Mouse (Mus musculus): ENCODE data around the gene Fgfr3. TPM values are rescaled to one million over a fixed set of nuclear protein-coding genes. Genes with fewer than 3 reads are reported as not detected.

Fgfr3 gene
- polyA plus RNA-seq (2015; fragmentation: Nextera tagmentation; extraction: Ambion mirVana): 64.4 and 67.2 TPM in 2 replicates

DNA sequence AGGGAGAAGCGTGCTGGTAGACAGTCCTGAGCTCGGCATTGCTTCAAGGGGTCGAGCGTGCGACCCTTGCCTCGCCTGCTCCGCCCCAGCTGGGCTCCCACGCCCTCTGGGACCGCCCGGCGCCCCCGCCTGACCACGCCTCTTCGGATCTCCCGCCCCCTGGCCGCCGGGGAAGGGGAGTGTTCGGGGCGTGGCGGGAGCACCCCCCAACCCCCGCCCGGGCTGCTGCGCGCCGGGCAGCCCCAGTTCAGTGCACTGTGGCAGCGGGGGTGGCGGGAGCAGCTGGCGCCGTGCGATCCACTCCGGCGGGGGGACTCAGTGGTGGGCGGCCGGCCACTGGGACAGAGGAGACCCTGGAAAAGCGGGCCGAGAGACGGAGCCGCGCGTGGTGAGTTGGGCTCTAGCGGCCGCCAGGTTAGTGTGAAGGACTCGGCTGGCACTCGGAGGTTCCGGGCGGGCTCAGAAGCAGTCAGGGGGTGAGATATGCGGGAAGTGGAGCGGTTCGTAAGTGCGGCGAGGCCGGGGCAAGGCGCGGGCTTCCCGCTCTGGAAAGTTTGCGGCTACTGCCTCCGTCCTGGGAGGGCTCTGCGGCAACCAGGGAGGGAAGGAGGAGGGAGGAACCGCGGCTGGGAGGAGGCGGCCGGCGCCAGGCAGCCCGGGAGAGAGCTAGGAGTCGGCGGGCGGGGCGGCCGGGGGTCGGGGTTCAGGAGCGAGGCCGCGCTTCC lies at the start of gene Fgfr3:
TSS of gene Fgfr3 (plus strand) at position 134 of the 725 bp plus-strand sequence.
- H3K9me3 ChIP-seq (ENCODE audit: control insufficient read depth, low read length): no peaks in the 10 kb centered on the region
- 0 out of 2 replicates have a peak, but pooled peaks cover 2% of the 10 kb centered on the region for H3K36me3 ChIP-seq (ENCODE audit: control insufficient read depth, insufficient read depth, low read length)
- ATAC-seq (ENCODE audit: low read depth): peak; percentile 92
- under 1% methylated on average over 56 of the region's 73 CpGs for WGBS
- H3K27me3 ChIP-seq (ENCODE audit: control insufficient read depth, insufficient read depth, low read depth, low read length): no peaks in the 10 kb centered on the region; the same call in 1 of the 2 replicates
- H3K4me2 ChIP-seq (ENCODE audit: low read depth, low read length): peak within 1 kb of the TSS; percentile 77
- H3K27ac ChIP-seq (ENCODE audit: low read length): peak within 1 kb of the TSS; percentile 86
- peak within 1 kb of the TSS; percentile 93 for H3K9ac ChIP-seq (ENCODE audit: low read length)
- peaks cover 36% of the 10 kb centered on the region for H3K4me1 ChIP-seq (replicated peaks; ENCODE audit: control insufficient read depth, insufficient read depth, low read length)
- H3K4me3 ChIP-seq (ENCODE audit: low read length): peak within 1 kb of the TSS; percentile 84

DNA sequence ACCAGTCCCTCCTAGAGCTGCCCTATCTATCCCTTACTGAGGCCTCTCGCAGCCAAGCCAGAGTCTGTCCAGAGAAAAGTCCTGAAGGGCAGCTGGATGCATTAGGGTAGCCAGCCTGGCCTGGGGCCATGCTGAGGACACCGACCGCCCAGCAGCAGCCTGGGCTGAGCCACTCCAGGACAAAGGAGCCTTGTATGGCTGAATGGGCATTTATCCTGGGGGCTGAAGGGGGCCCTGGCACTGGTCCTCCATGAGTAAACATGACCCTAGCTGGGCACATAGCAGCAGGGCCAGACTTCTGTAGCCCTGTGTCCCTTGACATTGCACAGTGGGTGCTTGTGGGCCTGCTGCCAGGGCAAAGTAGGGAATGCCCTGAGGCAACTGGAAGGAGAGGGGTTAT lies 47.0 kb upstream of the Fgfr3 start:
- Histone ChIP-seq H3K9ac (ENCODE audit: low read length) (peak overlapping the region; percentile 20; the same call in 1 of the 2 replicates), H3K27ac (ENCODE audit: low read length) (peak overlapping the region; percentile 13; the same call in 1 of the 2 replicates), H3K27me3 (ENCODE audit: control insufficient read depth, insufficient read depth, low read depth, low read length) (no peaks in the 10 kb centered on the region), H3K9me3 (ENCODE audit: control insufficient read depth, low read length) (no peaks in the 10 kb centered on the region), H3K4me1 (replicated peaks; ENCODE audit: control insufficient read depth, insufficient read depth, low read length) (peaks cover 10% of the 10 kb centered on the region), H3K36me3 (ENCODE audit: control insufficient read depth, insufficient read depth, low read length) (peaks cover 9% of the 10 kb centered on the region), H3K4me2 (ENCODE audit: low read depth, low read length) (no peak overlapping the region), H3K4me3 (ENCODE audit: low read length) (no peak overlapping the region)
- 69% methylated on average over 3 of the region's 3 CpGs for WGBS
- peak; percentile 21 for ATAC-seq (ENCODE audit: low read depth)

GRCm38 (mm10) chr5:33675964-33676363 lies 45.5 kb upstream of the Fgfr3 start:
- Histone ChIP-seq H3K4me1 (replicated peaks; ENCODE audit: control insufficient read depth, insufficient read depth, low read length) (peaks cover 10% of the 10 kb centered on the region), H3K27me3 (ENCODE audit: control insufficient read depth, insufficient read depth, low read depth, low read length) (no peaks in the 10 kb centered on the region), H3K4me2 (ENCODE audit: low read depth, low read length) (no peak overlapping the region), H3K4me3 (ENCODE audit: low read length) (no peak overlapping the region), H3K36me3 (ENCODE audit: control insufficient read depth, insufficient read depth, low read length) (peaks cover 6% of the 10 kb centered on the region; the same call in 1 of the 2 replicates), H3K27ac (ENCODE audit: low read length) (no peak overlapping the region), H3K9ac (ENCODE audit: low read length) (no peak overlapping the region), H3K9me3 (ENCODE audit: control insufficient read depth, low read length) (no peaks in the 10 kb centered on the region)
- 0 out of 2 replicates have a peak, but pooled peaks have one; percentile 27 for ATAC-seq (ENCODE audit: low read depth)
- 5% methylated on average over 1 of the region's 1 CpGs for WGBS

DNA sequence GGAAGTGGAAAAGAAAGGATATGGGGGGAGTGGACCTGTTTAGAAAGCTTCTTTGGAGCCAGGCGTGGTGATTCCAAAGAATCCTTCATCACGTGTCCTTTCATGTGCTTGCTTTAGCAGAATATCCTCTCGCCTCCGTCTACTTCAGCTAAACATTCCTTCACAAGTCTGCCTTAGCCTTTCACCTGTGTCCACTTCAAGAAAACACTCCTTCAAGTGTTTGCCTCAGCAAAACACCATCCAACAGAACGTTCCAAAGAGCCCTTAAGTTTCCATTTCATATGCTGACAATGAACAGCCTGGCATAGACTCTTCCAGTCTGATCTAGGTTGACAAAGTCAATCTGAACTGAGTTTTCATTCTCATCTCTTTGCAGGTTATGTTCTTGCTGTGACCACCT lies 43.2 kb upstream of the Fgfr3 start:
- Histone ChIP-seq H3K36me3 (ENCODE audit: control insufficient read depth, insufficient read depth, low read length) (no peaks in the 10 kb centered on the region), H3K9me3 (ENCODE audit: control insufficient read depth, low read length) (no peaks in the 10 kb centered on the region), H3K9ac (ENCODE audit: low read length) (no peak overlapping the region), H3K4me2 (ENCODE audit: low read depth, low read length) (no peak overlapping the region), H3K4me3 (ENCODE audit: low read length) (no peak overlapping the region), H3K27me3 (ENCODE audit: control insufficient read depth, insufficient read depth, low read depth, low read length) (no peaks in the 10 kb centered on the region), H3K27ac (ENCODE audit: low read length) (peak overlapping the region; percentile 81), H3K4me1 (replicated peaks; ENCODE audit: control insufficient read depth, insufficient read depth, low read length) (peaks cover 10% of the 10 kb centered on the region)
- ATAC-seq (ENCODE audit: low read depth): peak; percentile 51
- 32% methylated on average over 5 of the region's 5 CpGs for WGBS

DNA sequence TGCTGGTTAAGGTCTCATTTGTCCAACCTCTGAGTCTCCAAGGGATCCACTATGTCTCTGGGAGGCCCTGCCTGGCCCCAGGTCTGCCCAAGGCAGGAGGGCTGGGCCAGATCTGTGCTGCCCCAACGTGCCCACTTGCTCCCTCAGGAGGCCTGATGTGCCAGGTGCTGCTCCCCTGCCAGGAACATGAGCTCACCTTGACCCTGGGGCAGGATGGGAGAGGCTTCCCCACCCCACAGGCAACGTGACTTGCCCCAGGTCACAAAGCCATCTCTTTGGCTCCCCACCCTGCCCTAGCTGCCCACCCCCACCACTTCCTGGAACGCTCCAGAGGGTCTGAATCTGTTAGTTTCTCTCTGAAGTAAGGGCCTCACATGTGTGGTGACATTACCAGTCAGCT lies 40.4 kb upstream of the Fgfr3 start:
- Histone ChIP-seq H3K4me3 (ENCODE audit: low read length) (no peak overlapping the region), H3K9me3 (ENCODE audit: control insufficient read depth, low read length) (no peaks in the 10 kb centered on the region), H3K4me2 (ENCODE audit: low read depth, low read length) (no peak overlapping the region), H3K36me3 (ENCODE audit: control insufficient read depth, insufficient read depth, low read length) (no peaks in the 10 kb centered on the region), H3K9ac (ENCODE audit: low read length) (no peak overlapping the region), H3K27ac (ENCODE audit: low read length) (no peak overlapping the region), H3K4me1 (replicated peaks; ENCODE audit: control insufficient read depth, insufficient read depth, low read length) (peaks cover 5% of the 10 kb centered on the region; the same call in 1 of the 2 replicates), H3K27me3 (ENCODE audit: control insufficient read depth, insufficient read depth, low read depth, low read length) (no peaks in the 10 kb centered on the region)
- 60% methylated on average over 3 of the region's 3 CpGs for WGBS
- ATAC-seq (ENCODE audit: low read depth): no peak

- no peaks in the 10 kb centered on the region for H3K27me3 ChIP-seq (ENCODE audit: control insufficient read depth, insufficient read depth, low read depth, low read length)
- no peak for ATAC-seq (ENCODE audit: low read depth)
- H3K9ac ChIP-seq (ENCODE audit: low read length): no peak overlapping the region
- no peak overlapping the region for H3K27ac ChIP-seq (ENCODE audit: low read length)
- H3K4me3 ChIP-seq (ENCODE audit: low read length): no peak overlapping the region
- no peaks in the 10 kb centered on the region for H3K36me3 ChIP-seq (ENCODE audit: control insufficient read depth, insufficient read depth, low read length)
- no peak overlapping the region for H3K4me2 ChIP-seq (ENCODE audit: low read depth, low read length)
- H3K4me1 ChIP-seq (replicated peaks; ENCODE audit: control insufficient read depth, insufficient read depth, low read length): peaks cover 5% of the 10 kb centered on the region
- H3K9me3 ChIP-seq (ENCODE audit: control insufficient read depth, low read length): no peaks in the 10 kb centered on the region
- 75% methylated on average over 15 of the region's 15 CpGs for WGBS
Measured at GRCm38 (mm10) chr5:33681611-33682388, 39.7 kb upstream of the Fgfr3 start.

- 82% methylated on average over 4 of the region's 4 CpGs for WGBS
- Histone ChIP-seq H3K4me1 (replicated peaks; ENCODE audit: control insufficient read depth, insufficient read depth, low read length) (peaks cover 9% of the 10 kb centered on the region), H3K27ac (ENCODE audit: low read length) (no peak overlapping the region), H3K36me3 (ENCODE audit: control insufficient read depth, insufficient read depth, low read length) (no peaks in the 10 kb centered on the region), H3K27me3 (ENCODE audit: control insufficient read depth, insufficient read depth, low read depth, low read length) (no peaks in the 10 kb centered on the region), H3K9me3 (ENCODE audit: control insufficient read depth, low read length) (no peaks in the 10 kb centered on the region), H3K4me3 (ENCODE audit: low read length) (no peak overlapping the region), H3K4me2 (ENCODE audit: low read depth, low read length) (no peak overlapping the region), H3K9ac (ENCODE audit: low read length) (no peak overlapping the region)
- ATAC-seq (ENCODE audit: low read depth): no peak
Measured at GRCm38 (mm10) chr5:33682963-33683362, 38.5 kb upstream of the Fgfr3 start.

DNA sequence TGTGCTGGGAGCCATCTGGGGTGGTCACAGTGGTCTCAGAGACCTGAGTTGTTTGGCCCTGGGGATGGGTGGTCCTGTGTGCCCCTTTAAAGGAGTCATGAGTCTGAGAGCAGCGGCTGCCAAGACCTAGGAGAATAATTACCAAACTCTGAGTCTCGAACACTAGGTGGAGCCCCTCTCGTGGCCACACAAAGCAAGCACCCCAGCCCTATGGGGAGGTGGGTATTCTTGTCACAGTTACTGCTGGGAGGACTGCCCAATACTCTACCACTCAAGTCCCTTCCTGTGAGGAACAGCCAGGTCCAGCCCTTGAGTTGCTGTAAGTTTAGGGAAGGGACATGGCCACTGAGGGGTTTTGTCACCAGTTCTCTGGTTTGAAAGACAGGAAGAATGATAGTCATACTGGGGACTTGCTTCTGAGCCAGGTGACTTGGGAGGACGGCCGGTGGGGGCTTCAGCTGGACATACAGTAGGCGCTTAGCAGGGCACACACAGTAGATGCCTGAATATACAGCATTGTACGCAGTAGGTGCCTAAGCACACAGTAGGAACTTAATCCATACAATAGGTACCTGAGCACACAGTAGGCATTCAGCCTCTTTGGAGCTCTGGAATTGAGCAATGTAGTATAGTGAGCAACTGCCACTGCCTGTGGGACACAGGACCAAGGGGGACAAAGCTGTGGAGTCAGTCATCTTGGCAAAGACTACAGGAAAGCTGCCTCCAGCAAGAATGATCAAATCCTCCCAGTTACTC lies 37.4 kb upstream of the Fgfr3 start:
- Histone ChIP-seq H3K36me3 (ENCODE audit: control insufficient read depth, insufficient read depth, low read length) (no peaks in the 10 kb centered on the region), H3K9ac (ENCODE audit: low read length) (no peak overlapping the region), H3K4me2 (ENCODE audit: low read depth, low read length) (no peak overlapping the region), H3K27ac (ENCODE audit: low read length) (no peak overlapping the region), H3K9me3 (ENCODE audit: control insufficient read depth, low read length) (no peaks in the 10 kb centered on the region), H3K4me3 (ENCODE audit: low read length) (no peak overlapping the region), H3K27me3 (ENCODE audit: control insufficient read depth, insufficient read depth, low read depth, low read length) (no peaks in the 10 kb centered on the region), H3K4me1 (replicated peaks; ENCODE audit: control insufficient read depth, insufficient read depth, low read length) (peaks cover 14% of the 10 kb centered on the region)
- peak; percentile 76 for ATAC-seq (ENCODE audit: low read depth)
- WGBS: 46% methylated on average over 7 of the region's 7 CpGs

DNA sequence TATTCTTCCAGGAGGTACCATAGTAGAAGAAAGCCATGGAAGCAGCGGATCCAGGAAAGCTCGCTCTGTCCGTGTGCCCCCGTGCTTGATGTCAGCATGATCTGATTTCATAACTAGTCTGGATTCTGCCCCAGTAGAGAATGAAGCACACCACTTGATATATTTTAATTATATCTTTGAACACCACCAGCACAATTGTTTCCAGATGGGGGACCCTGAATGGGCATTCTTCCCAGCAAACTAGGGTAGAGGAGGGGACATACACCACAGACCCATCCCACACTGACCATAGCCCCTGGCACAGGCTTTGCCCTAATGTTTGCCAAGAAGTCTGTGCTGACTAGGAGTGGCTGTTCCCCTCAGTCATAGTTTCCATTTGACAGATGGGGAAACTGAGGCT lies 36.5 kb upstream of the Fgfr3 start:
- Histone ChIP-seq H3K27ac (ENCODE audit: low read length) (no peak overlapping the region), H3K4me3 (ENCODE audit: low read length) (no peak overlapping the region), H3K36me3 (ENCODE audit: control insufficient read depth, insufficient read depth, low read length) (no peaks in the 10 kb centered on the region), H3K9me3 (ENCODE audit: control insufficient read depth, low read length) (no peaks in the 10 kb centered on the region), H3K4me1 (replicated peaks; ENCODE audit: control insufficient read depth, insufficient read depth, low read length) (peaks cover 22% of the 10 kb centered on the region), H3K9ac (ENCODE audit: low read length) (no peak overlapping the region), H3K27me3 (ENCODE audit: control insufficient read depth, insufficient read depth, low read depth, low read length) (no peaks in the 10 kb centered on the region), H3K4me2 (ENCODE audit: low read depth, low read length) (no peak overlapping the region)
- ATAC-seq (ENCODE audit: low read depth): no peak
- WGBS: 73% methylated on average over 4 of the region's 4 CpGs
